Mouse (Mus musculus) heart, embryonic 16.5 days (tissue): ENCODE results near the gene Gm17409. TPM values are rescaled to one million over a fixed set of nuclear protein-coding genes. Genes with fewer than 3 reads are reported as not detected.
A peak's percentile ranks its signal among the peaks of the same experiment; 100 is the strongest.

Experiments
- ATAC-seq: fragments of 200-750 bp; cut with Nextera tagmentation; replicated peaks from 2 replicates; pipeline ENCODE4 v1.8.0; 2017; ENCODE audit warnings: moderate number of reproducible peaks; ENCODE audit not compliant: insufficient read depth, low FRiP score; ENCODE audit errors: extremely low read depth
- H3K27ac ChIP-seq: fragments of 300-500 bp; sonication (generic); 2 replicates; pipeline ENCODE4 v1.5.1; 2014; ENCODE audit warnings: mild to moderate bottlenecking, low read length, control low read depth, moderate library complexity
- H3K27me3 ChIP-seq: fragments of 300-500 bp; sonication (generic); 2 replicates; pipeline ENCODE4 v1.6.1; 2014; ENCODE audit warnings: low read length, mixed read lengths; ENCODE audit not compliant: control insufficient read depth, insufficient read depth
- H3K36me3 ChIP-seq: fragments of 300-500 bp; sonication (generic); 2 replicates; pipeline ENCODE4 v1.6.1; 2014; ENCODE audit not compliant: control insufficient read depth, insufficient read depth
- H3K4me1 ChIP-seq: fragments of 300-500 bp; sonication (generic); 2 replicates; pipeline ENCODE4 v1.6.1; 2014; ENCODE audit warnings: low read length, mixed read lengths; ENCODE audit not compliant: control insufficient read depth, insufficient read depth
- H3K4me2 ChIP-seq: fragments of 300-500 bp; sonication (generic); 2 replicates; pipeline ENCODE4 v1.6.1; 2014; ENCODE audit warnings: low read depth, mild to moderate bottlenecking, control low read depth, low read length
- H3K4me3 ChIP-seq: fragments of 300-500 bp; sonication (generic); 2 replicates; pipeline ENCODE4 v1.5.1; 2014; ENCODE audit warnings: mild to moderate bottlenecking, control low read depth, low read length
- H3K9ac ChIP-seq: fragments of 300-500 bp; sonication (generic); 2 replicates; pipeline ENCODE4 v1.6.1; 2014; ENCODE audit warnings: low read length, control low read depth
- H3K9me3 ChIP-seq: fragments of 300-500 bp; sonication (generic); replicated peaks from 2 replicates; pipeline ENCODE4 v1.6.1; 2016; ENCODE audit warnings: low read length; ENCODE audit not compliant: control insufficient read depth
- WGBS: fragments of 180-500 bp; shearing (Covaris S2); extraction: QIAGEN DNeasy Blood & Tissue Kit; methylation state at CpG from one replicate; pipeline ENCODE4 v1.1.7; 2014; 5-methylcytosine and 5-hydroxymethylcytosine counted together
- polyA plus RNA-seq: library from polyadenylated mRNA; unstranded; fragments of >200 nt; fragmentation: Nextera tagmentation; extraction: Ambion mirVana; gene quantifications from 2 replicates; pipeline ENCODE4 v1.2.1, GENCODE M21; 2015

Gm17409 gene
- polyA plus RNA-seq, 1 experiment from 2014 or later: not detected

- Histone ChIP-seq H3K9ac (no peak overlapping the region), H3K9me3 (no peaks in the 10 kb centered on the region), H3K4me1 (peaks cover 61% of the 10 kb centered on the region), H3K27me3 (no peaks in the 10 kb centered on the region), H3K4me3 (no peak overlapping the region), H3K36me3 (no peaks in the 10 kb centered on the region), H3K27ac (peak overlapping the region; percentile 62), H3K4me2 (peak overlapping the region; percentile 37)
- WGBS: 28% methylated on average over 8 of the region's 8 CpGs
- ATAC-seq: peak; percentile 41
Observed at GRCm38 (mm10) chr2:58488404-58488803, 18.5 kb downstream of the Gm17409 start.

- H3K4me2 ChIP-seq: peak overlapping the region; percentile 37
- no peak; the same call in 1 of the 2 replicates for ATAC-seq
- no peaks in the 10 kb centered on the region for H3K36me3 ChIP-seq
- no peaks in the 10 kb centered on the region for H3K27me3 ChIP-seq
- no peaks in the 10 kb centered on the region for H3K9me3 ChIP-seq
- peak overlapping the region; percentile 62 for H3K27ac ChIP-seq
- no peak overlapping the region for H3K4me3 ChIP-seq
- WGBS: 37% methylated on average over 9 of the region's 9 CpGs
- H3K4me1 ChIP-seq: peaks cover 58% of the 10 kb centered on the region
- no peak overlapping the region for H3K9ac ChIP-seq
Observed at GRCm38 (mm10) chr2:58489275-58489674, 19.4 kb downstream of the Gm17409 start.

- WGBS: 93% methylated on average over 18 of the region's 18 CpGs
- H3K9me3 ChIP-seq: 0 out of 2 replicates have a peak, but pooled peaks cover 2% of the 10 kb centered on the region
- H3K36me3 ChIP-seq: peaks cover 7% of the 10 kb centered on the region; the same call in 1 of the 2 replicates
- no peak overlapping the region for H3K4me2 ChIP-seq
- H3K27me3 ChIP-seq: no peaks in the 10 kb centered on the region
- H3K4me3 ChIP-seq: no peak overlapping the region
- no peak overlapping the region for H3K27ac ChIP-seq
- peaks cover 22% of the 10 kb centered on the region for H3K4me1 ChIP-seq
- ATAC-seq: no peak
- no peak overlapping the region for H3K9ac ChIP-seq
Observed at GRCm38 (mm10) chr2:58493685-58494635, 24.0 kb downstream of the Gm17409 start.

GRCm38 (mm10) chr2:58495271-58495670 is 25.4 kb downstream of the Gm17409 start:
- H3K27ac ChIP-seq: 0 out of 2 replicates have a peak overlapping the region, but pooled peaks have one; percentile 34

GRCm38 (mm10) chr2:58496647-58497410 is 26.9 kb downstream of the Gm17409 start:
- Histone ChIP-seq H3K36me3 (peaks cover 9% of the 10 kb centered on the region; the same call in 1 of the 2 replicates), H3K4me3 (no peak overlapping the region), H3K27ac (no peak overlapping the region), H3K4me2 (no peak overlapping the region), H3K9me3 (0 out of 2 replicates have a peak, but pooled peaks cover 2% of the 10 kb centered on the region), H3K4me1 (peaks cover 10% of the 10 kb centered on the region), H3K27me3 (no peaks in the 10 kb centered on the region), H3K9ac (no peak overlapping the region)
- ATAC-seq: peak; percentile 72; the same call in 1 of the 2 replicates
- WGBS: 49% methylated on average over 8 of the region's 8 CpGs

More at GRCm38 (mm10) chr2:58495271-58495670, 25.4 kb downstream of the Gm17409 start:
- Histone ChIP-seq H3K27me3 (no peaks in the 10 kb centered on the region), H3K4me1 (peaks cover 11% of the 10 kb centered on the region), H3K36me3 (peaks cover 9% of the 10 kb centered on the region; the same call in 1 of the 2 replicates), H3K9ac (no peak overlapping the region), H3K4me3 (no peak overlapping the region), H3K9me3 (0 out of 2 replicates have a peak, but pooled peaks cover 2% of the 10 kb centered on the region), H3K4me2 (no peak overlapping the region)
- ATAC-seq: no peak
- 49% methylated on average over 3 of the region's 3 CpGs for WGBS

- no peaks in the 10 kb centered on the region for H3K27me3 ChIP-seq
- H3K4me3 ChIP-seq: no peak overlapping the region
- H3K27ac ChIP-seq: peak overlapping the region; percentile 12; the same call in 1 of the 2 replicates
- ATAC-seq: no peak
- H3K9me3 ChIP-seq: no peaks in the 10 kb centered on the region
- no peak overlapping the region for H3K4me2 ChIP-seq
- H3K9ac ChIP-seq: no peak overlapping the region
- WGBS: 73% methylated on average over 9 of the region's 9 CpGs
- H3K36me3 ChIP-seq: no peaks in the 10 kb centered on the region
- peaks cover 47% of the 10 kb centered on the region for H3K4me1 ChIP-seq
Observed at GRCm38 (mm10) chr2:58505306-58506090, 35.6 kb downstream of the Gm17409 start.

- WGBS: 54% methylated on average over 8 of the region's 8 CpGs
- peak overlapping the region; percentile 59 for H3K4me2 ChIP-seq
- no peaks in the 10 kb centered on the region; the same call in 1 of the 2 replicates for H3K9me3 ChIP-seq
- H3K9ac ChIP-seq: no peak overlapping the region
- H3K27ac ChIP-seq: peak overlapping the region; percentile 63; the same call in 1 of the 2 replicates
- H3K36me3 ChIP-seq: peaks cover 3% of the 10 kb centered on the region; the same call in 1 of the 2 replicates
- H3K4me3 ChIP-seq: no peak overlapping the region
- no peaks in the 10 kb centered on the region for H3K27me3 ChIP-seq
- peaks cover 58% of the 10 kb centered on the region for H3K4me1 ChIP-seq
- no peak for ATAC-seq
Observed at GRCm38 (mm10) chr2:58510192-58510591, 40.3 kb downstream of the Gm17409 start.

- no peak overlapping the region; the same call in 1 of the 2 replicates for H3K9ac ChIP-seq
- H3K27ac ChIP-seq: 0 out of 2 replicates have a peak overlapping the region, but pooled peaks have one; percentile 14
- no peak for ATAC-seq
- 38% methylated on average over 3 of the region's 3 CpGs for WGBS
- 0 out of 2 replicates have a peak overlapping the region, but pooled peaks have one; percentile 18 for H3K4me2 ChIP-seq
- H3K4me3 ChIP-seq: no peak overlapping the region
- H3K27me3 ChIP-seq: no peaks in the 10 kb centered on the region
- H3K4me1 ChIP-seq: peaks cover 65% of the 10 kb centered on the region
- H3K36me3 ChIP-seq: peaks cover 3% of the 10 kb centered on the region; the same call in 1 of the 2 replicates
- no peaks in the 10 kb centered on the region; the same call in 1 of the 2 replicates for H3K9me3 ChIP-seq
Observed at GRCm38 (mm10) chr2:58513212-58513611, 43.3 kb downstream of the Gm17409 start.
